Mouse (Mus musculus): ENCODE data around the gene Rrm1.
"Not testable (repeated sequence)": the region's sequence is repeated elsewhere in the genome, so short reads cannot be mapped to it uniquely, and the experiment has no call there.

The Rrm1 gene

DNA sequence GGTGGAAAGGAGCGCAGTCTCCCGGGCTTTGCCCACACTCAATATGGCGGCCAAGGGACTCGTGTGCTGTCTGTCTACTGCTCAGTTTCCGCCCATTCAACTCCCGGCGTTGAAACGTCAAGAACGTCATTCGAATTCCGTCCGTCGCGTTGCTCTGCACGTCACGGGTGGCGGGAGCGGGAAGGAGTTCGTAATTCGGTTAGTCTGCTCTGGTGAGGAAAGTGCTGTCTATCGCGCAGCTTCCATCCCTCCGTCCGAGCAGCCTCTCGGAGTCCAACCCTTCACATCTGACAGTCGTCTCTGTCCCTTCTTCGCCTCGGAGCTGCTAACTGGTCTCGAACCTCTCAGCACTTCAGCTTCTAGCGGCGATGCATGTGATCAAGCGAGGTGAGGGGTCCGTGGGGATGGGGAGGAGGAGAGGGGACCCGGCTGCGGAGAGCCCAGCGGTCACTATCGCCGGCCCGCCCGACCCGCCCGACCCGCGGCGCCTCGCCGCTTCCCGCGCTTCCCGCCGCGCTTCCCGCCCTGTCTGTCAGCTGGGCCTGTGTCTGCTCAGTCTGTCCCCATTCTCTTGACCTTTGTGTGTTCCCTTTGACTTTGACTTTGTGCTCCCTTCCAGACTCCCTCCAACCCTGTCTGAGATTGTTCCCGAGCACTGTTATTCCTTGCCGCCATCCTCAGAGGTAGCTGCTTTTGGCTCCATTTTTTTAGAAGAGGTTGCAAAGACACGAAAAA is at the start of gene Rrm1:
Gene Rrm1, plus strand, starts transcription at position 39 of the 735 bp plus-strand sequence.
- DNase-seq: peak; percentile 95

- DNase-seq: no peak
Observed at GRCm38 (mm10) chr7:102393898-102394297, 47.6 kb upstream of the Rrm1 start.

DNA sequence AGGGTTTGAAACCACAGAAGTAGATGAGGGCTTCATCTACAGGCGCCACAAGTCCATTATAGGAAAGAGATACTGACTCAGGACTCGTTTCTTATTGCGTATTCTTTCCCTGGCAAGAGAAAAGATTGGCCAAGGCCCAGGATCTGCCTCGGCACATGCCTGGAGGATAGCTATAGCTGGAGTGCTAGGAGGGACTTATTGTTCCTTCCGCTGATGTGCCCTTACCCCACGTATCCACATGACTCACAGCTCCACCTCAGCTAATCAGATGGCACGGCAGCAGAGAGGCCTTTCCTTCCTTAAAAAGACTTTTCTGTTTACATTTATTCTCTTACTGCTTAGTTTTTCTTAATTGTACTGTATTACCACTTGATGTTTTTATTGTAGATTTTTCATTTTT is 45.6 kb upstream of the Rrm1 start:
- DNase-seq: peak in 1 of 2 experiments; percentile 27

- DNase-seq: no peak
Observed at GRCm38 (mm10) chr7:102396331-102396730, 45.2 kb upstream of the Rrm1 start.

- no peak for DNase-seq
Observed at GRCm38 (mm10) chr7:102399180-102399731, 42.2 kb upstream of the Rrm1 start.

GRCm38 (mm10) chr7:102404118-102404517 is 37.4 kb upstream of the Rrm1 start:
- DNase-seq: no peak

- DNase-seq: no peak
Observed at GRCm38 (mm10) chr7:102407440-102407839, 34.1 kb upstream of the Rrm1 start.

GRCm38 (mm10) chr7:102415272-102415671 is 26.2 kb upstream of the Rrm1 start:
- DNase-seq: not testable (repeated sequence)

DNA sequence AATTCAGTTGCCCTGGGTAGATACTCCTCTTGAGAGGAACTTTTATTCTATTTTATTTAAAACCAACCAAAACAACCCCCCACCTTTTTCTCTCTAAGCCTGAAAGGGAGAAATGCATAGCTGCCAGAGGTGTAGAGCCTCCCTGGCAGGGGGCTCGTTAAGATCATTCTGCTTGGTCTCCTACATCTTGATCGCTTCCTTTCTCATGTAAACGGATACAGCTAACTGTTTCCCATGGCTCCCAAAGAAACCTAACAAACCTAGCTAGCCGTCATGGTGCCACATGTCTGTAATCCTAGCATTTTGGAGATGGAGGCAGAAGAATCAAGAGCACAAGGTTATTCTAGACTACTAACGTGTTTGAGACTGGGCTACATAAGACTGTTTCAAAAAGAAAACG is 25.7 kb upstream of the Rrm1 start:
- DNase-seq: no peak

DNA sequence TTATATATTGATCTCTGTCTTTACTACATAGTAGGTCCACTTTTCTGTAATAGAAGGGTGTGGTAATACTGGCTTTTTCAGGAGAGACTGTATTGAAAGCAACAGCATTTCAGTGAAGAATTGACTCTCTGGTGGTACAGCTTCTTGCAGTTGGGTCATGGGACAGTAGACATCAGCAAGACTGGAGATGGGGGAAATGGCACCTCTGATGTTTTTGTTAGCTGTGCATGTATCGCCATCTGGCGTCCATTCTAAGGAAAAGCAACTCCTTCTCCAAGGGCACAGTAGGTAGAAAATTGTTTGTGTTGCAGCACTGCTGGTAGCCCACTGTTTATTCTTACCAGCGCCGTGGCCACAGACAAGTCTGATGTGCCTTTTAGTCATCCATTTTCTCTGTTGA is 24.1 kb upstream of the Rrm1 start:
- DNase-seq: peak; percentile 58 to 61

DNA sequence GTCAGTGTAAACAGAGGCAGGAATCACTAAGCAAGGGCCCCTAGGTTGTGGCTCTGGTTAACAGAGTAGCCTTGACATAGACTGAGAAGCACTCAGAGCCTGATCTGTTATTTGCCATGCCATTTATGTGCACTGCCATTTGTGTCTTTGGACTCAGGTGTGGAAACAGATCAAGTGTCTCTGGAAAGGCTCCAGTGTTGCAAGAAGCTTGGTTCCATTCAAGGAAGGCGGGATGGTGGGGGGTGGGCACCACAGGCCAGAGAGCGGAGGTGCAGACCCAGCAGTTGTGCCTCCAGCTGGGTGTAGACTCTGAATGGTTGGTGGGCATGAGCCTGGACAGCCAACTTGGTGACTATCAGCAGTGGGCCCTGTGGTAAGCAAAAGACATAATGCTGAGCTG is 19.5 kb upstream of the Rrm1 start:
- no peak for DNase-seq

DNA sequence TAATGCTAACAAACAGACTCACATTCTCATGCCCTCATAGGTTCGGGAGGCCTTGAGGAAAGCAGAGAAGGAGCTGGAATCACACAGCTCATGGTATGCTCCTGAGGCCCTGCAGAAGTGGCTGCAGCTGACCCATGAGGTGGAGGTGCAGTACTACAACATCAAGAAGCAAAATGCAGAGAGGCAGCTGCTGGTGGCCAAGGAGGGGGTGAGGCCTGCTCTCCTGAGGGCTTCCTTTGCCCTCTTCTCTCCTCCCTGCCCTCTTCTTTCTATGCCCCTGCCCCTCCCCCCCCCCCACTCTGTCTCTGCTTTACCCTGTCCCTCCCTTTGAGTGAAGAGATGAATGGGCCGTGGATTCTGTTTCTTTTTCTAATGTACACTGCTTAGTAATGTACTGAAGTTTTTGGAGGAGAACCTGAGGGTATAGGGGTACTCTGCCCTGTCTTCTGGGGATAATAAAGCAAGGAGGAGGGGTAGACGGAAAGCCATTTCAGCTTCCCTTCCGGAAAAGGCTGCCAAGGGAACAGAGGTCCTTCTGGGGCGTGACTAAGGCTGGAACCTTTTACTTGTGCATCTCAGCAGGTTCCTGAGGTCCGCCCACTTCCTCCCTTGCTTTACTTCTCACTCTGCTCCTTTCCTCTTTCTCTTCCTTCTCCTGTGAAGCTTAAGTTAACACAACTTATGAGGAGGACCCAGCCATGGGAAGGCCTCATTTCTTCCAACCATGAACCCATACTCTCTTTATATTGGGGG is 15.4 kb upstream of the Rrm1 start:
- DNase-seq: no peak

GRCm38 (mm10) chr7:102434344-102434743 is 7.2 kb upstream of the Rrm1 start:
- no peak for DNase-seq

- no peak for DNase-seq
Observed at GRCm38 (mm10) chr7:102440822-102441656, 456 bp upstream of the Rrm1 start.

DNA sequence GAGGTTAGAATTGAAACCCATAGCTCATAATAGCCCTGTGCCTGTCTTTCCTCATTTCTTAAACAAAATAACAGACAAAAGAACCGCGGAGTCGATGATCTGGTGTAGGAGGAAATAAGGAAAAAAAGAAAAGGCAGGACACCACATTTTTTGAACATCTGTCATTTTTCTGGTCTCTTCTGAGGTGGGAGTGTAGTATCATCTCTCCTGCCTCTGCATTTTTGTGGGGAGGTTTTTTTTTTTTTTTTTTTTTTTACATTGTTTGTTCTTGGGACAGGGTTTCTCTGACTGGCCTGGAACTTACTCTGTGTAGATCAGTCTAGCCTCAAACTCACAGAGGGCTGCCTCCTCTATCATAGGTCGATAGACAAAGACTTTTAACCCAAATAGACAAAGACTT is 937 bp downstream of the Rrm1 start:
- no peak for DNase-seq

GRCm38 (mm10) chr7:102444301-102444700 is 2.8 kb downstream of the Rrm1 start:
- DNase-seq: no peak

- DNase-seq: no peak
Observed at GRCm38 (mm10) chr7:102446438-102446837, 4.9 kb downstream of the Rrm1 start.

- DNase-seq: no peak
Observed at GRCm38 (mm10) chr7:102458618-102459380, 17.3 kb downstream of the Rrm1 start.

GRCm38 (mm10) chr7:102467566-102467965 is 26.1 kb downstream of the Rrm1 start:
- no peak for DNase-seq

GRCm38 (mm10) chr7:102472675-102473074 is 31.2 kb downstream of the Rrm1 start:
- no peak for DNase-seq

- no peak for DNase-seq
Observed at GRCm38 (mm10) chr7:102476601-102477000, 35.1 kb downstream of the Rrm1 start.

- DNase-seq: no peak
Observed at GRCm38 (mm10) chr7:102477377-102477776, 35.9 kb downstream of the Rrm1 start.
